Mouse (Mus musculus) neural tube, embryonic 13.5 days (tissue): ENCODE measurements around the gene Selenbp1. TPM values are rescaled to one million over a fixed set of nuclear protein-coding genes. Genes with fewer than 3 reads are reported as not detected.
"Not testable (repeated sequence)": the region's sequence is repeated elsewhere in the genome, so short reads cannot be mapped to it uniquely, and the experiment has no call there.

ENCODE experiments used
- ATAC-seq: fragments of 200-750 bp; cut with Nextera tagmentation; 2 replicates; pipeline ENCODE4 v1.8.0; 2017; ENCODE audit warnings: low read depth, mild to moderate bottlenecking, moderate TSS enrichment, moderate library complexity
- H3K27ac ChIP-seq: fragments of 300-500 bp; sonication (generic); replicated peaks from 2 replicates; pipeline ENCODE4 v1.5.1; 2015; ENCODE audit warnings: moderate library complexity, mild to moderate bottlenecking, inconsistent platforms
- H3K27me3 ChIP-seq: fragments of 300-500 bp; sonication (generic); 2 replicates; pipeline ENCODE4 v1.6.1; 2015; ENCODE audit warnings: mild to moderate bottlenecking, inconsistent platforms
- H3K36me3 ChIP-seq: fragments of 300-500 bp; sonication (generic); 2 replicates; pipeline ENCODE4 v1.6.1; 2015; ENCODE audit warnings: mild to moderate bottlenecking, inconsistent platforms
- H3K4me1 ChIP-seq: fragments of 300-500 bp; sonication (generic); replicated peaks from 2 replicates; pipeline ENCODE4 v1.6.1; 2015; ENCODE audit warnings: inconsistent platforms
- H3K4me2 ChIP-seq: fragments of 300-500 bp; sonication (generic); 2 replicates; pipeline ENCODE4 v1.6.1; 2015; ENCODE audit warnings: inconsistent platforms, mild to moderate bottlenecking, moderate library complexity
- H3K4me3 ChIP-seq: fragments of 300-500 bp; sonication (generic); 2 replicates; pipeline ENCODE4 v1.5.1; 2015; ENCODE audit warnings: mild to moderate bottlenecking, inconsistent platforms
- H3K9ac ChIP-seq: fragments of 300-500 bp; sonication (generic); 2 replicates; pipeline ENCODE4 v1.6.1; 2015; ENCODE audit warnings: moderate library complexity, mild to moderate bottlenecking, inconsistent platforms
- H3K9me3 ChIP-seq: fragments of 300-500 bp; sonication (generic); 2 replicates; pipeline ENCODE4 v1.6.1; 2016; ENCODE audit warnings: inconsistent platforms
- WGBS: fragments of 180-500 bp; shearing (Covaris S2); methylation state at CpG from one replicate; pipeline ENCODE4 v1.1.7; 2015; 5-methylcytosine and 5-hydroxymethylcytosine counted together
- polyA plus RNA-seq: library from polyadenylated mRNA; unstranded; fragments of >200 nt; fragmentation: Nextera tagmentation; extraction: Ambion mirVana; gene quantifications from 2 replicates; pipeline ENCODE4 v1.2.1, GENCODE M21; 2015

Selenbp1 gene
- polyA plus RNA-seq, 1 experiment from 2014 or later: 13.4 TPM

DNA sequence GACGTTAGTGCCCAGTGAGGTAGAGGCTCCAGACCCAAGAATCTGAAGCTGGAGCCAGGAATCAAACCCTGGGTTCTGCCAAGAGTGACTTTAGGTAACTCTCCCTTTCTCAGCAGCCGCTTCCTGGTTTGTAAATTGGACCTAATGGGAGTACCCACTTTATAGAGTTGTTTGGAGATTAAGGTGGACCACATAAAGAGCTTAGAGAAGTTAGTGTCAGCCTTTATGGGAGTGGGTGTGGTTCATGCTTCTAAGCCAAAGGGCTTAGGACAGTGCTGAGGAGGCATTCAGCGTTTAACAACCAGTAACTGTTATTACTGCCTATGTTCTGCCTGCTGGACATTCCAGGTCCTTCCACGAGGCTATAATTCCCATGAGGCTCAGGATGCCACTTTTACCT is 14.0 kb upstream of the Selenbp1 start:
- Histone ChIP-seq H3K4me2 (no peak overlapping the region), H3K27me3 (no peaks in the 10 kb centered on the region), H3K9ac (no peak overlapping the region), H3K4me1 (no peaks in the 10 kb centered on the region), H3K27ac (no peak overlapping the region), H3K36me3 (no peaks in the 10 kb centered on the region), H3K9me3 (no peaks in the 10 kb centered on the region), H3K4me3 (no peak overlapping the region)
- ATAC-seq: no peak
- 48% methylated on average over 4 of the region's 4 CpGs for WGBS

- ATAC-seq: no peak
- H3K36me3 ChIP-seq: no peaks in the 10 kb centered on the region
- no peak overlapping the region for H3K4me2 ChIP-seq
- H3K27ac ChIP-seq: no peak overlapping the region
- no peaks in the 10 kb centered on the region for H3K4me1 ChIP-seq
- no peaks in the 10 kb centered on the region for H3K27me3 ChIP-seq
- no peak overlapping the region for H3K9ac ChIP-seq
- no peak overlapping the region for H3K4me3 ChIP-seq
- no peaks in the 10 kb centered on the region for H3K9me3 ChIP-seq
- 60% methylated on average over 3 of the region's 3 CpGs for WGBS
Observed at GRCm38 (mm10) chr3:94921104-94921503, 11.8 kb upstream of the Selenbp1 start.

- no peaks in the 10 kb centered on the region for H3K36me3 ChIP-seq
- WGBS: 34% methylated on average over 3 of the region's 3 CpGs
- H3K4me3 ChIP-seq: no peak overlapping the region
- H3K27ac ChIP-seq: no peak overlapping the region
- H3K27me3 ChIP-seq: no peaks in the 10 kb centered on the region
- no peak for ATAC-seq
- H3K4me1 ChIP-seq: no peaks in the 10 kb centered on the region
- no peak overlapping the region for H3K9ac ChIP-seq
- no peak overlapping the region for H3K4me2 ChIP-seq
- H3K9me3 ChIP-seq: no peaks in the 10 kb centered on the region
Observed at GRCm38 (mm10) chr3:94922333-94922732, 10.5 kb upstream of the Selenbp1 start.

GRCm38 (mm10) chr3:94924688-94925087 is 8.2 kb upstream of the Selenbp1 start:
- H3K4me3 ChIP-seq: no peak overlapping the region
- no peak overlapping the region for H3K27ac ChIP-seq
- H3K4me1 ChIP-seq: no peaks in the 10 kb centered on the region
- H3K4me2 ChIP-seq: no peak overlapping the region
- H3K36me3 ChIP-seq: no peaks in the 10 kb centered on the region
- WGBS: 74% methylated on average over 8 of the region's 8 CpGs
- no peaks in the 10 kb centered on the region for H3K27me3 ChIP-seq
- no peak overlapping the region for H3K9ac ChIP-seq
- no peak for ATAC-seq
- H3K9me3 ChIP-seq: no peaks in the 10 kb centered on the region

GRCm38 (mm10) chr3:94926301-94926736 is 6.5 kb upstream of the Selenbp1 start:
- H3K4me1 ChIP-seq, H3K27ac ChIP-seq, H3K4me2 ChIP-seq, ATAC-seq, H3K9ac ChIP-seq, H3K36me3 ChIP-seq, H3K9me3 ChIP-seq, H3K4me3 ChIP-seq, H3K27me3 ChIP-seq: not testable (repeated sequence)
- 45% methylated on average over 4 of the region's 4 CpGs for WGBS

- H3K27me3 ChIP-seq, H3K36me3 ChIP-seq, H3K4me2 ChIP-seq, ATAC-seq, H3K4me3 ChIP-seq, H3K9me3 ChIP-seq, H3K27ac ChIP-seq, H3K9ac ChIP-seq: not testable (repeated sequence)
- WGBS: 75% methylated on average over 4 of the region's 4 CpGs
- H3K4me1 ChIP-seq: peaks cover 13% of the 10 kb centered on the region
Observed at GRCm38 (mm10) chr3:94928979-94929378, 3.9 kb upstream of the Selenbp1 start.

DNA sequence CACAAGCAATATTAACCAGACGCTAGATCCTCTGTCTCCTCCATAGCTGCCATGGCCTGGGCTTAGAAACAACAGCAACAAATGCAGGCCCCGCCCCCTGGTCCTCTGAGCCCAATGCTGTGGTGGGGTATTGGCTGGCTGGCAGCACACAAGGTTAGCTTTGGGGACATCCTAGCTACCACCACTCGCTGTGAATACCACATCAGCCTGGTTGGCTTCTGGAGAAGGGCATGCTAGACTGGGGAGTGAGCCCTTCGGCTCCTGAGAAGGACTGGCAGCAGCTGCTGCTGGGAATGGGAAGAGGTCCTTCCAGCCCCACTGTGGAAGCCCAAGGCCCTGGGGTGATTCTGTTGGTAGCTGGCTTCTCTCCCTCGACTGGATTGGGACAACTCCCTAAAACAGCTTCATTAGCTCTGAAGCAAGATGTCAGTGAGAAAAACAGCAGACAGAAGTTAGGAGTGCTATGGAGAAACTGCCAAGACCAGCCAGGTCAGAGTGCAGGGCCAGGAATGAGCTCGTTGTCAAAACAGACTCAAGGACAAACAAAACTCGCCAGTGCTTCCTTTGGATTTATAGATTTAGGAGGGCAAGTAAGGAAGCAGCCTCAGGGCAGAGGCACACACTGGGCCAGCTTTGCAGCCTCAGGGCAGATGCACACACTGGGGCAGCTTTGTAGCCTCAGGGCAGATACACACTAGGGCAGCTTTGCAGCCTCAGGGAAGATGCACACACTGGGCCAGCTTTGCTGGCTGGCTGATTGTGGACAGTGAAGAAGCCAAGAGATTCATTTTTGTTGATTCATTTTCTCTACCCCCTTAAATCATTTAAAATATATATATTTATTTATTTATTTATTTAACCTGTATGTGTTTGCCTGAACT is 2.2 kb upstream of the Selenbp1 start:
- H3K4me1 ChIP-seq: peaks cover 13% of the 10 kb centered on the region
- WGBS: 45% methylated on average over 7 of the region's 7 CpGs
- not testable (repeated sequence) for H3K4me3 ChIP-seq, H3K27me3 ChIP-seq, H3K27ac ChIP-seq, H3K9ac ChIP-seq, H3K9me3 ChIP-seq, H3K4me2 ChIP-seq, H3K36me3 ChIP-seq, ATAC-seq

GRCm38 (mm10) chr3:94931427-94932082 is 1.3 kb upstream of the Selenbp1 start:
- WGBS: 89% methylated on average over 10 of the region's 10 CpGs
- H3K9ac ChIP-seq, H3K36me3 ChIP-seq, H3K9me3 ChIP-seq, H3K27ac ChIP-seq, ATAC-seq, H3K4me3 ChIP-seq, H3K27me3 ChIP-seq, H3K4me2 ChIP-seq: not testable (repeated sequence)
- H3K4me1 ChIP-seq: peaks cover 13% of the 10 kb centered on the region

DNA sequence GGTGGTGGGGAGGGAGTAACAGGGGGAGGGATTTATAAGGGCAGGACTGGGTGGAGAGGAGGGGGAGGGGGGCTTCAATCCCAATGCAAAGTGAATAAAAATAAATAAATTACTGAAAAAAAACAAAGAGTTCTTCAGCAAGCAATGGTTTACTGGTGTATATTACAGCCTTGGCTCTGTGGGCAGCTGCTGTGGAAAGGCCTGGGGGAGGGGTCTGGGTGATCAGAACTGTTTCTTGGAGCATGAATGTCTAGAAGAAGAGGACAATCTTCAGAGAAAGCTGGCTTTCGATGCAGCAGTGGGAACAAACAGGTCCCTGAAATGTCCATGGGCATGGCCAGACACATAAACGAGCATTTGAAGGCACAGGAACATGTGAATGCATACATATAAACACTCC is 577 bp upstream of the Selenbp1 start:
- peak overlapping the region; percentile 55; the same call in 1 of the 2 replicates for H3K4me2 ChIP-seq
- H3K4me1 ChIP-seq: peaks cover 13% of the 10 kb centered on the region
- not testable (repeated sequence) for H3K27ac ChIP-seq, ATAC-seq, H3K9me3 ChIP-seq, H3K27me3 ChIP-seq, H3K36me3 ChIP-seq, H3K4me3 ChIP-seq, H3K9ac ChIP-seq
- 69% methylated on average over 2 of the region's 2 CpGs for WGBS

DNA sequence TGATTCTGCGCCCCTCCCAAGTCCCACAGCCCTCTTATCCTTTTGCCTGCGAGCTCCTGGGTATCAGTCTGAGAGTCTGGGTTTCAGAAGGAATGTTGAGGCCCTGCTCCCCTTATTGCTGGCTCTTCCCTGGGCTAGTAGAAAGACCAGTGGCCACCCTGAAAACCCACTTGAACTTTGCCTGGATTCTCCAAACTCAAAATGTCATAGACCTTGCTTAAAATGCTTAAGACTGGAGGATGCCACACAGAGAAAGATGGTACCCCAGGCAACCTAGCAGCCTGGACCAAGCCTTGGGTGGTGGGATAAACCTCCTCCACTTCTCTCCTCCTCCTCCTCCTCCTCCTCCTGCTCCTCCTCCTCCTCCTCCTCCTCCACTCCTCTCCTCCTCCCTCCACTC is 748 bp downstream of the Selenbp1 start:
- not testable (repeated sequence) for H3K27me3 ChIP-seq, H3K4me3 ChIP-seq, H3K9ac ChIP-seq, H3K9me3 ChIP-seq, H3K27ac ChIP-seq, H3K4me2 ChIP-seq, ATAC-seq, H3K36me3 ChIP-seq
- peaks cover 13% of the 10 kb centered on the region for H3K4me1 ChIP-seq
- WGBS: no CpG with 5 or more reads among the region's 2 CpGs

- H3K9me3 ChIP-seq, H3K4me2 ChIP-seq, H3K36me3 ChIP-seq, H3K4me3 ChIP-seq, H3K27ac ChIP-seq, ATAC-seq, H3K27me3 ChIP-seq, H3K9ac ChIP-seq: not testable (repeated sequence)
- H3K4me1 ChIP-seq: peaks cover 13% of the 10 kb centered on the region
- 95% methylated on average over 3 of the region's 3 CpGs for WGBS
Observed at GRCm38 (mm10) chr3:94934564-94934963, 1.7 kb downstream of the Selenbp1 start.

DNA sequence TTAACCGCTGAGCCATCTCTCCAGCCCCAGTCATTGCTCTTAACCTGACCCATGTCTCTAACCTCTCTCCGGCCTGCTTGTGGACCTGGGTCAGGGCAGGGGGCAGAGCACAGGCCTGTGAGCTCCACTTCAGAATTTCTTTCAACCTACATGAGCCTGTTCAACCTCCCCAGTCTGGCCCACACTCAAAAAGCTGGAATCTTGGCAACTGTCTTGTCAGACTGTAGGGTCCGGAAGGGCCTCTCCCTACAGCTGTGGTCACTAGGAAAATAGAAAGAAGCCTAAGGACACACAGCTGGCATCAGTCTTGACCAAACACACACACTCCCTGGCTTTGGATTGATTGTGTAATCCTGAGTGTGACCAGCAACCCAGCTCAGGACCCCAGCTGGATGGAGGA is 2.5 kb downstream of the Selenbp1 start:
- not testable (repeated sequence) for ATAC-seq, H3K27ac ChIP-seq, H3K9me3 ChIP-seq, H3K4me3 ChIP-seq, H3K4me2 ChIP-seq, H3K9ac ChIP-seq, H3K36me3 ChIP-seq, H3K27me3 ChIP-seq
- peaks cover 13% of the 10 kb centered on the region for H3K4me1 ChIP-seq
- 87% methylated on average over 3 of the region's 3 CpGs for WGBS
